Mouse (Mus musculus) hindbrain, embryonic 11.5 days (tissue): Measurements from ENCODE around the gene Oprl1. TPM values are rescaled to one million over a fixed set of nuclear protein-coding genes. Genes with fewer than 3 reads are reported as not detected.
A peak's percentile ranks its signal among the peaks of the same experiment; 100 is the strongest.

Source experiments
- ATAC-seq: fragments of 200-750 bp; cut with Nextera tagmentation; 2 replicates; pipeline ENCODE4 v1.8.0; 2017; ENCODE audit warnings: mild to moderate bottlenecking, moderate TSS enrichment, moderate library complexity; ENCODE audit not compliant: low FRiP score
- DNase-seq: peaks from one replicate; pipeline ENCODE4 v3.0.0-alpha.2; 2015; ENCODE audit warnings: low spot score
- H3K27ac ChIP-seq: fragments of 300-500 bp; sonication (generic); 2 replicates; pipeline ENCODE4 v1.5.1; 2014; ENCODE audit warnings: mild to moderate bottlenecking, low read depth, low read length
- H3K27me3 ChIP-seq: fragments of 300-500 bp; sonication (generic); 2 replicates; pipeline ENCODE4 v1.6.1; 2014; ENCODE audit warnings: mild to moderate bottlenecking, low read length, moderate library complexity, mixed read lengths; ENCODE audit not compliant: control insufficient read depth, insufficient read depth
- H3K36me3 ChIP-seq: fragments of 300-500 bp; sonication (generic); 2 replicates; pipeline ENCODE4 v1.6.1; 2014; ENCODE audit warnings: mild to moderate bottlenecking, low read length, moderate library complexity, mixed read lengths; ENCODE audit not compliant: control insufficient read depth, insufficient read depth
- H3K4me1 ChIP-seq: fragments of 300-500 bp; sonication (generic); replicated peaks from 2 replicates; pipeline ENCODE4 v1.6.1; 2014; ENCODE audit warnings: low read length, mixed read lengths; ENCODE audit not compliant: control insufficient read depth, insufficient read depth
- H3K4me2 ChIP-seq: fragments of 300-500 bp; sonication (generic); replicated peaks from 2 replicates; pipeline ENCODE4 v1.6.1; 2014; ENCODE audit warnings: mild to moderate bottlenecking, low read depth, low read length
- H3K4me3 ChIP-seq: fragments of 300-500 bp; sonication (generic); 2 replicates; pipeline ENCODE4 v1.5.1; 2014; ENCODE audit warnings: low read depth, low read length
- H3K9ac ChIP-seq: fragments of 300-500 bp; sonication (generic); 2 replicates; pipeline ENCODE4 v1.6.1; 2014; ENCODE audit warnings: low read depth, low read length
- H3K9me3 ChIP-seq: fragments of 300-500 bp; sonication (generic); 2 replicates; pipeline ENCODE4 v1.6.1; 2016; ENCODE audit warnings: low read length; ENCODE audit not compliant: control insufficient read depth
- WGBS: fragments of 180-500 bp; shearing (Covaris S2); extraction: QIAGEN DNeasy Blood & Tissue Kit; methylation state at CpG from one replicate; pipeline ENCODE4 v1.1.7; 2014; 5-methylcytosine and 5-hydroxymethylcytosine counted together
- polyA plus RNA-seq: library from polyadenylated mRNA; unstranded; fragments of >200 nt; fragmentation: Nextera tagmentation; extraction: Ambion mirVana; gene quantifications from 2 replicates; pipeline ENCODE4 v1.2.1, GENCODE M21; 2014

Gene Oprl1
- polyA plus RNA-seq, 1 experiment from 2014 or later = 21.6 TPM

GRCm38 (mm10) chr2:181684713-181685112 lies 30.1 kb upstream of the Oprl1 start:
- no peak overlapping the region for H3K4me3 ChIP-seq
- H3K36me3 ChIP-seq = peaks cover 3% of the 10 kb centered on the region; the same call in 1 of the 2 replicates
- no peak overlapping the region for H3K9ac ChIP-seq
- ATAC-seq (no peak), DNase-seq (no peak)
- 93% methylated on average over 1 of the region's 1 CpGs for WGBS
- no peak overlapping the region for H3K27ac ChIP-seq
- peaks cover 7% of the 10 kb centered on the region; the same call in 1 of the 2 replicates for H3K4me1 ChIP-seq
- H3K9me3 ChIP-seq = no peaks in the 10 kb centered on the region
- H3K27me3 ChIP-seq = no peaks in the 10 kb centered on the region
- no peak overlapping the region for H3K4me2 ChIP-seq

GRCm38 (mm10) chr2:181685686-181686085 lies 29.1 kb upstream of the Oprl1 start:
- ATAC-seq (no peak), DNase-seq (no peak)
- Histone ChIP-seq H3K36me3 (peaks cover 3% of the 10 kb centered on the region; the same call in 1 of the 2 replicates), H3K4me1 (peaks cover 7% of the 10 kb centered on the region; the same call in 1 of the 2 replicates), H3K27me3 (no peaks in the 10 kb centered on the region), H3K27ac (no peak overlapping the region), H3K4me2 (no peak overlapping the region), H3K9ac (no peak overlapping the region), H3K4me3 (no peak overlapping the region), H3K9me3 (no peaks in the 10 kb centered on the region)
- WGBS = 94% methylated on average over 4 of the region's 4 CpGs

- no peak for ATAC-seq
- Histone ChIP-seq H3K9me3 (no peaks in the 10 kb centered on the region), H3K4me3 (no peak overlapping the region), H3K4me1 (no peaks in the 10 kb centered on the region), H3K27me3 (no peaks in the 10 kb centered on the region), H3K4me2 (no peak overlapping the region), H3K27ac (no peak overlapping the region), H3K36me3 (peaks cover 3% of the 10 kb centered on the region; the same call in 1 of the 2 replicates), H3K9ac (no peak overlapping the region)
- WGBS = 90% methylated on average over 8 of the region's 8 CpGs
- DNase-seq = no peak
These were observed 27.2 kb upstream of the Oprl1 start for GRCm38 (mm10) chr2:181687586-181687985.

- Histone ChIP-seq H3K9ac (no peak overlapping the region), H3K36me3 (peaks cover 3% of the 10 kb centered on the region; the same call in 1 of the 2 replicates)
- 92% methylated on average over 10 of the region's 10 CpGs for WGBS
These were observed 25.2 kb upstream of the Oprl1 start for GRCm38 (mm10) chr2:181689466-181690160.

GRCm38 (mm10) chr2:181691083-181691482 lies 23.7 kb upstream of the Oprl1 start:
- DNase-seq (no peak), ATAC-seq (no peak)
- Histone ChIP-seq H3K9ac (no peak overlapping the region), H3K36me3 (peaks cover 3% of the 10 kb centered on the region; the same call in 1 of the 2 replicates), H3K4me3 (no peak overlapping the region), H3K27ac (no peak overlapping the region), H3K4me2 (no peak overlapping the region), H3K4me1 (no peaks in the 10 kb centered on the region), H3K27me3 (no peaks in the 10 kb centered on the region), H3K9me3 (no peaks in the 10 kb centered on the region)
- WGBS = 91% methylated on average over 6 of the region's 6 CpGs

More at GRCm38 (mm10) chr2:181689466-181690160, 25.2 kb upstream of the Oprl1 start:
- ATAC-seq = no peak
- H3K4me1 ChIP-seq = no peaks in the 10 kb centered on the region
- no peak overlapping the region for H3K4me2 ChIP-seq
- no peak overlapping the region for H3K4me3 ChIP-seq
- H3K9me3 ChIP-seq = no peaks in the 10 kb centered on the region
- H3K27ac ChIP-seq = no peak overlapping the region
- H3K27me3 ChIP-seq = no peaks in the 10 kb centered on the region
- no peak for DNase-seq

GRCm38 (mm10) chr2:181691571-181691970 lies 23.2 kb upstream of the Oprl1 start:
- no peak overlapping the region for H3K9ac ChIP-seq

GRCm38 (mm10) chr2:181692304-181692703 lies 22.5 kb upstream of the Oprl1 start:
- no peak overlapping the region for H3K4me2 ChIP-seq
- no peak overlapping the region for H3K4me3 ChIP-seq
- no peaks in the 10 kb centered on the region for H3K9me3 ChIP-seq
- ATAC-seq = no peak
- peaks cover 3% of the 10 kb centered on the region; the same call in 1 of the 2 replicates for H3K36me3 ChIP-seq
- H3K9ac ChIP-seq = no peak overlapping the region
- no peaks in the 10 kb centered on the region for H3K4me1 ChIP-seq
- H3K27me3 ChIP-seq = no peaks in the 10 kb centered on the region
- no peak for DNase-seq
- H3K27ac ChIP-seq = no peak overlapping the region
- WGBS = 92% methylated on average over 3 of the region's 3 CpGs

More at GRCm38 (mm10) chr2:181691571-181691970, 23.2 kb upstream of the Oprl1 start:
- H3K27ac ChIP-seq = no peak overlapping the region
- peaks cover 3% of the 10 kb centered on the region; the same call in 1 of the 2 replicates for H3K36me3 ChIP-seq
- DNase-seq (no peak), ATAC-seq (no peak)
- no peaks in the 10 kb centered on the region for H3K4me1 ChIP-seq
- H3K9me3 ChIP-seq = no peaks in the 10 kb centered on the region
- no peak overlapping the region for H3K4me3 ChIP-seq
- no peak overlapping the region for H3K4me2 ChIP-seq
- 97% methylated on average over 4 of the region's 4 CpGs for WGBS
- H3K27me3 ChIP-seq = no peaks in the 10 kb centered on the region

GRCm38 (mm10) chr2:181693339-181694280 lies 21.2 kb upstream of the Oprl1 start, which contains the start of gene Rgs19:
Gene Rgs19, minus strand, starts transcription at chr2:181693977.
- WGBS = under 1% methylated on average over 56 of the region's 75 CpGs
- Histone ChIP-seq H3K27me3 (no peaks in the 10 kb centered on the region), H3K4me2 (peak within 1 kb of the TSS; percentile 90), H3K9ac (peak within 1 kb of the TSS; percentile 57), H3K9me3 (no peaks in the 10 kb centered on the region), H3K4me1 (no peaks in the 10 kb centered on the region), H3K36me3 (no peaks in the 10 kb centered on the region), H3K4me3 (peak within 1 kb of the TSS; percentile 61), H3K27ac (peak within 1 kb of the TSS; percentile 56)
- DNase-seq (peak; percentile 82), ATAC-seq (peak; percentile 83)
